Mouse (Mus musculus) embryonic stem cell, embryonic (primary cell): ENCODE results near the gene Ms4a4a.
"Not testable (repeated sequence)": the region's sequence is repeated elsewhere in the genome, so short reads cannot be mapped to it uniquely, and the experiment has no call there.

Source experiments
- CTCF ChIA-PET, 4 experiments: fragments of 300-600 bp in 2 of 4; fragments of 350-600 bp in 2 of 4; sonication (Branson Sonifier 250); formaldehyde crosslinking; loops; one replicate each; lab custom pipeline; 2022; ENCODE audit warnings: inconsistent platforms in 2 of 4; lab: Charles Lee
- POLR2A ChIA-PET, 4 experiments: fragments of 300-600 bp in 2 of 4; fragments of 350-600 bp in 2 of 4; sonication (Branson Sonifier 250); formaldehyde crosslinking; loops; one replicate each; lab custom pipeline; 2022; ENCODE audit warnings: antibody characterized with exemption in 4 of 4, inconsistent platforms in 1 of 4; lab: Charles Lee

Gene Ms4a4a

DNA sequence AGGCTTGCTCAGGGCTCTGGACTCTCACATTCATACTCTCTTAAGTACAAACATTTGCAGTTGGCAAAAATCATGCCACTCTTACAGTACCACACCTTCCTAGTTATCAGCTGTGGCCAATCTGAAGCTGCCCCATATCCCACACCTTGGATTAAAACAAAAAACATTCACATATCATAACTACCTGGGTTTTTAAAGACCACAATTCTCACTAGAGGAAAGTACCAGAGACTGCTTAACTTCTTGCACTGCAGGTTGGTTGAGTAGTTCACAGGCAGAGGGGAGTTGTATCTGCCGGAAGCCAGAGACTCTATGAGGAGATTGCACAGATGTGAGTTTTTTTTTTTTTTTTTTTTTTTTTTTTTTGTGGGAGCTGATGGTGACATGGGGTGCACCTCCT lies 38.8 kb downstream of the Ms4a4a start:
- POLR2A ChIA-PET = no interaction called here
- CTCF ChIA-PET = interaction anchor here in 1 of 4 experiments (0.7 kb wide), 1 partner anchor 672 kb away, joined by 7 read pairs; no protein-coding TSS in a partner anchor

DNA sequence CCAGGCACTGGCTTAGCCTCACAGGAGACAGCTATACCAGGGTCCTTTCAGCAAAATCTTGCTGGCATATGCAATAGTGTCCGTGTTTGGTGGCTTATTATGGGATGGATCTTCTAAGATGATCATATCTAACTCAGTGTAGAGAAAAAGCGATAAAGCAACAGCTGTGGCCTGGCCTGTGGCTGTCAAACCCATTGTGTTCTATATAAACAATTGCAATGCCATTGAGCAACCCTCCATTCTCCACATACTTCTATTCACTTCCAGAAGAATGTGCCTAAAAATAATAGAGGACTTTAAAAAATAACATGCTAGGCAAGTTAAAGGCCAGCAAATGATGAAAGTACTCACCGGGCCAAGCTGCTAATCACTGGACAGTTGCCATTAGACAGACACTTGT lies 40.3 kb downstream of the Ms4a4a start:
- ChIA-PET CTCF (no interaction called here), POLR2A (no interaction called here)

DNA sequence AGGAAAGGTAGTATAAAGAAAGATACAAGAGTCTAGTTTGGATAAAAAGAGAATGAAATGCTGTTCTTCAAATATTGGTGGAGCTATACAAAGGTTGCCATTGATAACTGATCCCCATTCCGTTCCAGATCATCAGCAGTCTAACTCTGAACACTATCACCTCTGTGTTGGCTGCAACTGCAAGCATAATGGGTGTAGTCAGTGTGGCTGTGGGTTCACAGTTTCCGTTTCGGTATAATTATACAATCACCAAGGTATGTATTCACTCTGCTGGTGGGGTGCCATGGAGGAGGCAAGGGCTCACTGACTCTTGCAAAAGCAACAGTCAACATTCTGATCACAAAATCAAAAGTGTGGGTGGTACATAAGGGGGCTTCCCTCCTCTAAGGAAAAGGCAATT lies 43.5 kb downstream of the Ms4a4a start:
- CTCF ChIA-PET, POLR2A ChIA-PET: not testable (repeated sequence)

DNA sequence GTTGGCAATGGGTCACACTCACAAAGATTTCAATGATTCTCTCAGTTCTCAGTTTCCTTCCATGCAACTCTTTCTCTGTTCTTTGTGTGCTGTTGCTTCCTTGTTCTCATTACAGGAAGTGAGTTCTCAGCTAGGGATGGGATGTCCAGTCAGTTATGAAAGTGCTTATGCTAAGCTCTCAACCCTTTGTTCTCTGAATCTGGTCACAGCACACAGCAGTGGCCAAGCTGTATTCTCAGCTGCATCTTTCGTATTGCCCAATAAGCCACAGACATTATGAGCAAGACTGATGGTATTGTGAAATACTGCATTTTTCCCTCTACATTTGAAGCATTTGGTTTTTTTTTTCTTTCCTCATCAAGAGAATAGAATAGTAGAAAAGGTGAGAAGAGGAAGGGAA lies 55.9 kb downstream of the Ms4a4a start:
- POLR2A ChIA-PET = not testable (repeated sequence)
- CTCF ChIA-PET = interaction anchor here in 1 of 4 experiments (0.6 kb wide), 1 partner anchor 247 kb away, joined by 5 read pairs; no protein-coding TSS in a partner anchor

DNA sequence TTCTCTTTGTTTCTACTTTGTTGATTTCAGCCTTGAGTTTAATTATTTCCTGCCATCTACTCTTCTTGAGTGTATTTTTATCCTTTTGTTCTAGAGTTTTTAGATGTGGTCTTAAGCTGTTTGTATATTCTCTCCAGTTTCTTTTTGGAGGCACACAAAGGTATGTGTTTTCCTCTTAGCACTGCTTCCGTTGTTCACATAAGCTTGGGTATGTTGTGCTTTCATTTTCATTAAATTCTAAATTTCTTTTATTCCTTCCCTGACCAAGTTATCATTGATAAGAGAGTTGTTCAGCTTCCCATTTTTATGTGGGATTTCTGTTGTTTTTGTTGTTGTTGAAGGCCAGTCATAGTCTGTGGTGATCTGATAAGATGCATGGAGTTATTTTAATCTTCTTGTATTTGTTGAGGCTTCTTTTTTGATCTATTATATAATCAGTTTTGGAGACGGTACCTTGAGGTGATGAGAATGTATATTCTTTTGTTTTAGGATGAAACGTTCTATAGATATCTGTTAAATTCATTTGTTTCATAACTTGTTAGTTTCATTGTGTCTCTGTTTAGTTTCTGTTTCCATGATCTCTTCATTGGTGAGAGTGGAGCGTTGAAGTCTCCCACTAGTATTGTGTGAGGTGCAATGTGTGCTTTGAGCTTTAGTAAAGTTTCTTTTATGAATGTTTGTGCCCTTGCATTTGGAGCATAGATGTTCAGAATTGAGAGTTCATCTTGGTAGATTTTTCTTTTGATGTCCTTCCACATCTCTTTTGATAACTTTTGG lies 59.9 kb downstream of the Ms4a4a start:
- CTCF ChIA-PET = no interaction called here
- POLR2A ChIA-PET = no interaction called here
